Comparison of ENCODE assay signal across 8 mouse cellular contexts in genomic region chr3:105991653-105992283, GRCm38 (mm10). TPM values are rescaled to one million over a fixed set of nuclear protein-coding genes. Genes with fewer than 3 reads are reported as not detected.
DNase-seq lines count a peak whose midpoint lies in the region; ATAC-seq and TF ChIP-seq lines count a peak whose summit lies in the region.

No protein-coding gene starts in this region.

- no peak for TF ChIP-seq EP300 in liver, postnatal 0 days (IDR thresholded peaks at IDR 0.05; ENCODE audit: low read depth)

- no peaks in the 10 kb centered on the region for H3K9me3 ChIP-seq in liver, postnatal 0 days (ENCODE audit: low read length)

- no peak overlapping the region for H3K27ac ChIP-seq in liver, postnatal 0 days (ENCODE audit: low read depth)

- DNase-seq in gastrocnemius, adult 18-20 months (ENCODE audit: low spot score), result peak; percentile 42
- no peak for DNase-seq in gastrocnemius, postnatal 25 days
- DNase-seq in 3T3-L1 (ENCODE audit: low read depth, low spot score) (peak; percentile 78), ZHBTc4 (ENCODE audit: low read depth, low spot score) (peak; percentile 36)
- peak; percentile 54 for DNase-seq in embryo, embryonic 10 days (ENCODE audit: low spot score)
- peak; percentile 83 for DNase-seq in induced T-regulatory cell, adult 2 months (ENCODE audit: low read depth)
- DNase-seq in liver, postnatal 0 days, result peak; percentile 51
- peak; percentile 34 to 65 for DNase-seq in right cerebral cortex, postnatal 10 days (ENCODE audit: low spot score in 2 of 2)

- H3K36me3 ChIP-seq in liver, postnatal 0 days (replicated peaks; ENCODE audit: insufficient read depth, low read length), result no peaks in the 10 kb centered on the region

- H3K27me3 ChIP-seq in liver, postnatal 0 days (ENCODE audit: insufficient read depth, low read length), result no peaks in the 10 kb centered on the region

- WGBS in liver, postnatal 0 days (ENCODE audit: insufficient replicate concordance), result 18% methylated on average over 4 of the region's 4 CpGs

- no peak for ATAC-seq in liver, postnatal 0 days

- TF ChIP-seq CTCF in liver, postnatal 0 days (IDR thresholded peaks at IDR 0.05; ENCODE audit: low read depth), result peak; percentile 71

- no peaks in the 10 kb centered on the region for H3K4me1 ChIP-seq in liver, postnatal 0 days (ENCODE audit: insufficient read depth)

- no peak overlapping the region for H3K4me2 ChIP-seq in liver, postnatal 0 days (ENCODE audit: low read depth, low read length)

- H3K4me3 ChIP-seq in liver, postnatal 0 days (ENCODE audit: low read depth, low read length), result no peak overlapping the region

- no peak overlapping the region for H3K9ac ChIP-seq in liver, postnatal 0 days (replicated peaks)

RNA-seq across cellular contexts. Expression of gene Ovgp1, which starts 18.3 kb away (rescaled TPM):
- under 1 TPM; 0.68 to 0.85 TPM for total RNA-seq in gastrocnemius, adult 18-20 months (2021)
- under 1 TPM; 0.51 to 0.64 TPM for total RNA-seq in gastrocnemius, postnatal 25 days (2021)
- 0.28 and 0.40 TPM in 2 replicates for polyA plus RNA-seq in liver, postnatal 0 days (2015; fragmentation: Nextera tagmentation; extraction: Ambion mirVana)

RNA-seq across cellular contexts. Expression of gene Pifo, which starts 22.7 kb away (rescaled TPM):
- total RNA-seq in gastrocnemius, adult 18-20 months (2021), result not detected
- not detected for total RNA-seq in gastrocnemius, postnatal 25 days (2021)
- polyA plus RNA-seq in liver, postnatal 0 days (2015; fragmentation: Nextera tagmentation; extraction: Ambion mirVana), result not detected in 2 replicates

RNA-seq across cellular contexts. Expression of gene Atp5f1, which starts 31.9 kb away (rescaled TPM):
- total RNA-seq in gastrocnemius, adult 18-20 months (2021), result 100 to 1,000 TPM; 591 to 642 TPM
- 100 to 1,000 TPM; 671 to 699 TPM for total RNA-seq in gastrocnemius, postnatal 25 days (2021)
- 436 and 461 TPM in 2 replicates for polyA plus RNA-seq in liver, postnatal 0 days (2015; fragmentation: Nextera tagmentation; extraction: Ambion mirVana)

RNA-seq across cellular contexts. Expression of gene Wdr77, which starts 32.6 kb away (rescaled TPM):
- 10 to 100 TPM; 26.3 to 29.4 TPM for total RNA-seq in gastrocnemius, adult 18-20 months (2021)
- total RNA-seq in gastrocnemius, postnatal 25 days (2021), result 10 to 100 TPM; 26.8 to 27.2 TPM
- 28.9 and 32.4 TPM in 2 replicates for polyA plus RNA-seq in liver, postnatal 0 days (2015; fragmentation: Nextera tagmentation; extraction: Ambion mirVana)

RNA-seq across cellular contexts. Expression of gene Chil5, which starts 40.8 kb away (rescaled TPM):
- total RNA-seq in gastrocnemius, adult 18-20 months (2021), result not detected
- under 1 TPM in 1 of 2 experiments, not detected in 1; 0.28 TPM for total RNA-seq in gastrocnemius, postnatal 25 days (2021)
- 0.33 and 0.38 TPM in 2 replicates for polyA plus RNA-seq in liver, postnatal 0 days (2015; fragmentation: Nextera tagmentation; extraction: Ambion mirVana)
